Mouse (Mus musculus) lung, embryonic 14.5 days (tissue): Measurements from ENCODE around the gene Bcl2. TPM values are rescaled to one million over a fixed set of nuclear protein-coding genes. Genes with fewer than 3 reads are reported as not detected.

Experiments
- ATAC-seq: fragments of 200-750 bp; cut with Nextera tagmentation; 2 replicates; pipeline ENCODE4 v1.8.0; 2017; ENCODE audit warnings: mild to moderate bottlenecking, moderate TSS enrichment, moderate library complexity; ENCODE audit not compliant: insufficient read depth
- DNase-seq: peaks from one replicate; pipeline ENCODE4 v3.0.0-alpha.2; 2015
- H3K27ac ChIP-seq: fragments of 300-500 bp; sonication (generic); 2 replicates; pipeline ENCODE4 v1.5.1; 2014; ENCODE audit warnings: low read depth, mild to moderate bottlenecking, moderate library complexity
- H3K27me3 ChIP-seq: fragments of 300-500 bp; sonication (generic); 2 replicates; pipeline ENCODE4 v1.6.1; 2014; ENCODE audit warnings: low read length, control low read depth; ENCODE audit not compliant: insufficient read depth
- H3K36me3 ChIP-seq: fragments of 300-500 bp; sonication (generic); 2 replicates; pipeline ENCODE4 v1.6.1; 2014; ENCODE audit warnings: control low read depth; ENCODE audit not compliant: insufficient read depth
- H3K4me1 ChIP-seq: fragments of 300-500 bp; sonication (generic); 2 replicates; pipeline ENCODE4 v1.6.1; 2014; ENCODE audit warnings: antibody characterized with exemption, control low read depth; ENCODE audit not compliant: insufficient read depth
- H3K4me2 ChIP-seq: fragments of 300-500 bp; sonication (generic); 2 replicates; pipeline ENCODE4 v1.6.1; 2014; ENCODE audit warnings: mild to moderate bottlenecking
- H3K4me3 ChIP-seq: fragments of 300-500 bp; sonication (generic); 2 replicates; pipeline ENCODE4 v1.5.1; 2014; ENCODE audit warnings: low read depth, low read length
- H3K9ac ChIP-seq: fragments of 300-500 bp; sonication (generic); 2 replicates; pipeline ENCODE4 v1.6.1; 2014
- H3K9me3 ChIP-seq: fragments of 300-500 bp; sonication (generic); 2 replicates; pipeline ENCODE4 v1.6.1; 2016; ENCODE audit warnings: low read depth, low read length, control low read depth
- CTCF ChIP-seq: IDR thresholded peaks from 2 replicates; pipeline ENCODE4 v1.5.1; 2016; ENCODE audit warnings: antibody characterized with exemption, low read depth
- WGBS: fragments of 180-500 bp; shearing (Covaris S2); extraction: QIAGEN DNeasy Blood & Tissue Kit; methylation state at CpG from one replicate; pipeline ENCODE4 v1.1.7; 2014; 5-methylcytosine and 5-hydroxymethylcytosine counted together
- polyA plus RNA-seq: library from polyadenylated mRNA; unstranded; fragments of >200 nt; fragmentation: Nextera tagmentation; extraction: Ambion mirVana; gene quantifications from 2 replicates; pipeline ENCODE4 v1.2.1, GENCODE M21; 2014

The Bcl2 gene
- polyA plus RNA-seq, 1 experiment from 2014 or later, result 16.5 TPM

- no peak overlapping the region for H3K4me2 ChIP-seq
- no peak for ATAC-seq
- no peak overlapping the region for H3K27ac ChIP-seq
- no peak for TF ChIP-seq CTCF
- H3K9ac ChIP-seq, result no peak overlapping the region
- WGBS, result 100% methylated on average over 1 of the region's 1 CpGs
- no peaks in the 10 kb centered on the region for H3K36me3 ChIP-seq
- H3K4me1 ChIP-seq, result peaks cover 18% of the 10 kb centered on the region
- H3K9me3 ChIP-seq, result no peaks in the 10 kb centered on the region
- no peak overlapping the region for H3K4me3 ChIP-seq
- DNase-seq, result no peak
- no peaks in the 10 kb centered on the region for H3K27me3 ChIP-seq
Observed at GRCm38 (mm10) chr1:106570870-106571269, 143.2 kb downstream of the Bcl2 start.

GRCm38 (mm10) chr1:106570366-106570765 is 143.7 kb downstream of the Bcl2 start:
- DNase-seq (peak; percentile 79), ATAC-seq (peak; percentile 85)
- 32% methylated on average over 6 of the region's 6 CpGs for WGBS
- TF ChIP-seq CTCF, result no peak
- H3K27ac ChIP-seq, result peak overlapping the region; percentile 60; the same call in 1 of the 2 replicates
- H3K9me3 ChIP-seq, result no peaks in the 10 kb centered on the region
- no peak overlapping the region for H3K4me3 ChIP-seq
- H3K36me3 ChIP-seq, result no peaks in the 10 kb centered on the region
- H3K27me3 ChIP-seq, result no peaks in the 10 kb centered on the region
- H3K4me1 ChIP-seq, result peaks cover 18% of the 10 kb centered on the region
- no peak overlapping the region for H3K9ac ChIP-seq
- H3K4me2 ChIP-seq, result no peak overlapping the region

GRCm38 (mm10) chr1:106569674-106570073 is 144.4 kb downstream of the Bcl2 start:
- Histone ChIP-seq H3K4me1 (peaks cover 18% of the 10 kb centered on the region), H3K27me3 (no peaks in the 10 kb centered on the region), H3K36me3 (no peaks in the 10 kb centered on the region), H3K4me2 (no peak overlapping the region), H3K27ac (peak overlapping the region; percentile 60; the same call in 1 of the 2 replicates), H3K4me3 (no peak overlapping the region), H3K9ac (no peak overlapping the region), H3K9me3 (no peaks in the 10 kb centered on the region)
- ATAC-seq (no peak; the same call in 1 of the 2 replicates), DNase-seq (peak; percentile 73)
- WGBS, result 47% methylated on average over 6 of the region's 6 CpGs
- no peak for TF ChIP-seq CTCF

GRCm38 (mm10) chr1:106568868-106569267 is 145.2 kb downstream of the Bcl2 start:
- 54% methylated on average over 3 of the region's 3 CpGs for WGBS
- ATAC-seq, result no peak
- no peak overlapping the region for H3K4me2 ChIP-seq
- no peak for DNase-seq
- H3K4me3 ChIP-seq, result no peak overlapping the region
- H3K36me3 ChIP-seq, result no peaks in the 10 kb centered on the region
- no peak overlapping the region for H3K27ac ChIP-seq
- TF ChIP-seq CTCF, result no peak
- H3K27me3 ChIP-seq, result no peaks in the 10 kb centered on the region
- no peaks in the 10 kb centered on the region for H3K9me3 ChIP-seq
- H3K4me1 ChIP-seq, result peaks cover 18% of the 10 kb centered on the region
- H3K9ac ChIP-seq, result no peak overlapping the region

- H3K27me3 ChIP-seq, result no peaks in the 10 kb centered on the region
- ATAC-seq, result no peak
- no peak for TF ChIP-seq CTCF
- no peak overlapping the region for H3K4me2 ChIP-seq
- 69% methylated on average over 5 of the region's 5 CpGs for WGBS
- H3K4me1 ChIP-seq, result peaks cover 21% of the 10 kb centered on the region
- H3K36me3 ChIP-seq, result no peaks in the 10 kb centered on the region
- H3K27ac ChIP-seq, result no peak overlapping the region
- H3K9me3 ChIP-seq, result no peaks in the 10 kb centered on the region
- no peak overlapping the region for H3K4me3 ChIP-seq
- DNase-seq, result no peak
- no peak overlapping the region for H3K9ac ChIP-seq
Observed at GRCm38 (mm10) chr1:106567506-106567905, 146.6 kb downstream of the Bcl2 start.

GRCm38 (mm10) chr1:106566120-106567086 is 147.7 kb downstream of the Bcl2 start:
- no peaks in the 10 kb centered on the region for H3K27me3 ChIP-seq
- ATAC-seq (no peak), DNase-seq (no peak)
- no peak for TF ChIP-seq CTCF
- H3K4me1 ChIP-seq, result peaks cover 21% of the 10 kb centered on the region
- H3K4me3 ChIP-seq, result no peak overlapping the region
- H3K27ac ChIP-seq, result no peak overlapping the region
- no peaks in the 10 kb centered on the region for H3K36me3 ChIP-seq
- WGBS, result 63% methylated on average over 6 of the region's 6 CpGs
- no peaks in the 10 kb centered on the region for H3K9me3 ChIP-seq
- H3K9ac ChIP-seq, result no peak overlapping the region
- no peak overlapping the region for H3K4me2 ChIP-seq

GRCm38 (mm10) chr1:106565238-106565637 is 148.8 kb downstream of the Bcl2 start:
- ATAC-seq (no peak), DNase-seq (no peak)
- WGBS, result 79% methylated on average over 4 of the region's 4 CpGs
- Histone ChIP-seq H3K4me1 (peaks cover 17% of the 10 kb centered on the region), H3K4me3 (no peak overlapping the region), H3K27me3 (no peaks in the 10 kb centered on the region), H3K9ac (no peak overlapping the region), H3K27ac (no peak overlapping the region), H3K4me2 (no peak overlapping the region), H3K9me3 (no peaks in the 10 kb centered on the region), H3K36me3 (no peaks in the 10 kb centered on the region)
- no peak for TF ChIP-seq CTCF
